Mouse (Mus musculus) lung, embryonic 14.5 days (tissue): ENCODE results near the gene Vav1. TPM values are rescaled to one million over a fixed set of nuclear protein-coding genes. Genes with fewer than 3 reads are reported as not detected.

ENCODE experiments used
- ATAC-seq: fragments of 200-750 bp; cut with Nextera tagmentation; 2 replicates; pipeline ENCODE4 v1.8.0; 2017; ENCODE audit warnings: mild to moderate bottlenecking, moderate TSS enrichment, moderate library complexity; ENCODE audit not compliant: insufficient read depth
- DNase-seq: peaks from one replicate; pipeline ENCODE4 v3.0.0-alpha.2; 2015
- H3K27ac ChIP-seq: fragments of 300-500 bp; sonication (generic); 2 replicates; pipeline ENCODE4 v1.5.1; 2014; ENCODE audit warnings: low read depth, mild to moderate bottlenecking, moderate library complexity
- H3K27me3 ChIP-seq: fragments of 300-500 bp; sonication (generic); 2 replicates; pipeline ENCODE4 v1.6.1; 2014; ENCODE audit warnings: low read length, control low read depth; ENCODE audit not compliant: insufficient read depth
- H3K36me3 ChIP-seq: fragments of 300-500 bp; sonication (generic); 2 replicates; pipeline ENCODE4 v1.6.1; 2014; ENCODE audit warnings: control low read depth; ENCODE audit not compliant: insufficient read depth
- H3K4me1 ChIP-seq: fragments of 300-500 bp; sonication (generic); 2 replicates; pipeline ENCODE4 v1.6.1; 2014; ENCODE audit warnings: antibody characterized with exemption, control low read depth; ENCODE audit not compliant: insufficient read depth
- H3K4me2 ChIP-seq: fragments of 300-500 bp; sonication (generic); 2 replicates; pipeline ENCODE4 v1.6.1; 2014; ENCODE audit warnings: mild to moderate bottlenecking
- H3K4me3 ChIP-seq: fragments of 300-500 bp; sonication (generic); 2 replicates; pipeline ENCODE4 v1.5.1; 2014; ENCODE audit warnings: low read depth, low read length
- H3K9ac ChIP-seq: fragments of 300-500 bp; sonication (generic); 2 replicates; pipeline ENCODE4 v1.6.1; 2014
- H3K9me3 ChIP-seq: fragments of 300-500 bp; sonication (generic); 2 replicates; pipeline ENCODE4 v1.6.1; 2016; ENCODE audit warnings: low read depth, low read length, control low read depth
- CTCF ChIP-seq: IDR thresholded peaks from 2 replicates; pipeline ENCODE4 v1.5.1; 2016; ENCODE audit warnings: antibody characterized with exemption, low read depth
- WGBS: fragments of 180-500 bp; shearing (Covaris S2); extraction: QIAGEN DNeasy Blood & Tissue Kit; methylation state at CpG from one replicate; pipeline ENCODE4 v1.1.7; 2014; 5-methylcytosine and 5-hydroxymethylcytosine counted together
- polyA plus RNA-seq: library from polyadenylated mRNA; unstranded; fragments of >200 nt; fragmentation: Nextera tagmentation; extraction: Ambion mirVana; gene quantifications from 2 replicates; pipeline ENCODE4 v1.2.1, GENCODE M21; 2014

The Vav1 gene
- polyA plus RNA-seq, 1 experiment from 2014 or later: 2.7 TPM

DNA sequence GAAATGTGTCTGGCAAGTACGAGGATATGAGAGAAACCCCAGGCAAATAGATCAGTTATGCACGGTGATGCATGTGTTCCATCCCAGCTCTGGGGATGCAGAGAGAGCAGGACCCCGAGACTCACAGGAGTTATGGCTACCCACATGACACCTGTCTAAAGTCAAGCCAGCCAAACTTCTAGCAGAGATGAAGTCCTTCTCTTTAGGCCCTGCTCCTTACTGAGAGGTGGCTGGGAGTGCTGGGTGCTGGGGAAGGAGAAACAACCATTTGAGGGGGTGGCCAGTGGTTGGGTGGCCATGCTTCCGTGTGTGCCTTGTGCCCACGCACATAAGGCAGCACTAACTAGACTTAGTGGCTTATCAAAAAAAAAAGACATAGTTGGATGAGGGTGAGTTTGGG, 71.3 kb downstream of the Vav1 start:
- no peaks in the 10 kb centered on the region for H3K9me3 ChIP-seq
- H3K9ac ChIP-seq: no peak overlapping the region
- no peak overlapping the region for H3K27ac ChIP-seq
- no peaks in the 10 kb centered on the region for H3K27me3 ChIP-seq
- no peaks in the 10 kb centered on the region for H3K36me3 ChIP-seq
- no peak for DNase-seq
- no peak overlapping the region for H3K4me3 ChIP-seq
- WGBS: 79% methylated on average over 5 of the region's 5 CpGs
- ATAC-seq: no peak
- H3K4me1 ChIP-seq: no peaks in the 10 kb centered on the region
- no peak for TF ChIP-seq CTCF
- no peak overlapping the region for H3K4me2 ChIP-seq

DNA sequence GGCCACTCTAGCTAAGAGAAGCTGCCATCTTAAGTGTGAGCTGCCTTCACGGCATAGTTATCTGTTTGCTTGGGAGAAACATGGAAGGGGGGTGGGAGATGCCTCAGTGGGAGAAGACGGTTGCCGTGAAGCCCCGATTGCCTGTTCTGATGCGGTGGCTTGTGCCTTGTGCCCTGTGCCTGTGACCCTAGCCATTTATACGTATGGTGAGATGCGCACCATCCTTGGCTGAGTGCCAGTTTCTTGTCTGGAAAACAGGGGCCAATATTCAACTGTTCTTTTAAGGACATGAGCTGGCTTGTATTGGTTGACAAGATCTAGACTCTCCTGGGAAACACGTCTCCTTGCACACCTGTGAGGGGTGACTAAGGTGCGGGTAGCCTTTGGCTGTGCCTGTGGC, 72.2 kb downstream of the Vav1 start:
- H3K36me3 ChIP-seq: no peaks in the 10 kb centered on the region
- H3K4me1 ChIP-seq: no peaks in the 10 kb centered on the region
- no peak overlapping the region for H3K9ac ChIP-seq
- WGBS: 89% methylated on average over 9 of the region's 9 CpGs
- no peak for TF ChIP-seq CTCF
- H3K9me3 ChIP-seq: no peaks in the 10 kb centered on the region
- no peak for ATAC-seq
- H3K27ac ChIP-seq: no peak overlapping the region
- DNase-seq: no peak
- H3K27me3 ChIP-seq: no peaks in the 10 kb centered on the region
- H3K4me2 ChIP-seq: no peak overlapping the region
- H3K4me3 ChIP-seq: no peak overlapping the region

DNA sequence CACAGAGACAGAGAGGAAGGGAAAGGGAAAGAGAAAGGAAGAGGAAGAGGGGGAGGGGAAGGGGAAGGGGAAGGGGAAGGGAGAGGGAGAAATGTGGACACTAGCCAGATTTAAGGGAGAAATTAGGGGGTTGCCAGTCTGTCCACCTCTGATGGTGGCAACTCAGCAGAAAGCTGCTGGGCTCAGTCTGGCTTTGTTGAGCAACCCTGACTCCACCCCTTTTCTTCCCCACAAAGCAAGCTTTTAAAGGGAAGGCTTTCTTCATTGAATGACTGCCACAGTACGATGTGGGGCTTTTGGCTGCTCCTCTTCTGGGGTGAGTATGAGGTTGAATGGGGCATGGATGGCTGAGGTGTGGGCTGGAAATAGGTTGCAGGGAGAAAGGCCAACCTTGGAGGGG, 79.5 kb downstream of the Vav1 start, which contains the start of gene Adgre1:
Gene Adgre1 (plus strand): TSS at position 251 of the 400 bp plus-strand sequence.
- Histone ChIP-seq H3K9ac (no peak within 1 kb of the TSS), H3K27me3 (no peaks in the 10 kb centered on the region), H3K4me2 (no peak within 1 kb of the TSS), H3K27ac (no peak within 1 kb of the TSS), H3K9me3 (no peaks in the 10 kb centered on the region), H3K36me3 (no peaks in the 10 kb centered on the region), H3K4me3 (no peak within 1 kb of the TSS), H3K4me1 (no peaks in the 10 kb centered on the region)
- DNase-seq (peak; percentile 6), ATAC-seq (no peak)
- 45% methylated on average over 1 of the region's 1 CpGs for WGBS
- TF ChIP-seq CTCF: no peak

DNA sequence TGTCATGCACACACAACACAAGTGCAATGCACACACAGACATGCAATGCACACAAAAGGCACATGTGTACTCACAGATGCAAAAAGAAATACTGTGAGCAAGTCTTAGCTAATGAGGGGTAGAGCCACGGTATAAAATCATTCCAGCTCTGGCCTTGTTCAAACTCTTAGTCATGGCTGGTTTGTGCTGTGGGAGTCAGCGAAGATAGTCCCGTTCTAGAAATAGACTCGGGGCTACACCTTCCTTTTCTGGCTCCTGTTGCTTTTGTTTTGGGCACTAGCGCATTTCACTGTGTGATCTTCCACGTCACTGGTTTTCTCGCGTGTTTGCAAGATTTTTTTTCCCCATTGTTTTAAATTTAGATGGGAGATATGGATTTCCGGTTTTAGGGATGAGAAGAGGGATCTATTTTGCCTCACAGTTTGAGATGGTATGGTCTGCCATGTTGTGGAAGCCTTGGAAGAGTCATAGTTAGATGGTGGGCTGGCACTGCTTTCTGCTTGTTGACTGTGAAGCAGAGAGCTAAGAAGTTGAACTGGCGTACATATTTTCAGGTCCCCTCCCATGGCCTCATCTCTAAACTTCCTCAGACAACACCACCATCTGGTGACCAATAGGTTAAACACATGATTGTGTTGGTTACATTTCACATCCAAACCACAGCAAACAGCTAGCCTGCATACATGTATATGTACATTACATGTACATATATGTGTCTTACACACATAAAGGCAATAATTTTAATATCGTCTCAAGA, 80.8 kb downstream of the Vav1 start:
- H3K9ac ChIP-seq: no peak overlapping the region
- ATAC-seq: no peak
- H3K4me2 ChIP-seq: no peak overlapping the region
- no peaks in the 10 kb centered on the region for H3K9me3 ChIP-seq
- no peak for DNase-seq
- no peaks in the 10 kb centered on the region for H3K27me3 ChIP-seq
- no peak overlapping the region for H3K4me3 ChIP-seq
- H3K36me3 ChIP-seq: no peaks in the 10 kb centered on the region
- no peak overlapping the region for H3K27ac ChIP-seq
- no peaks in the 10 kb centered on the region for H3K4me1 ChIP-seq
- WGBS: 76% methylated on average over 11 of the region's 11 CpGs
- no peak for TF ChIP-seq CTCF

Other genes starting within 250 kb of the Vav1 start
- gene Khsrp, start 247.6 kb upstream of the Vav1 start, polyA plus RNA-seq: 60.8 and 69.4 TPM in 2 replicates
- 0.15 and 0.16 TPM in 2 replicates for gene Slc25a41, start 237.4 kb upstream of the Vav1 start, polyA plus RNA-seq
- gene Crb3, start 220.0 kb upstream of the Vav1 start, polyA plus RNA-seq: 38.6 and 41.3 TPM in 2 replicates
- gene Slc25a23, start 219.2 kb upstream of the Vav1 start, polyA plus RNA-seq: 8.4 and 10.3 TPM in 2 replicates
- 3.4 and 4.6 TPM in 2 replicates for gene Dennd1c, start 200.6 kb upstream of the Vav1 start, polyA plus RNA-seq
- 20.3 and 22.9 TPM in 2 replicates for gene Tubb4a, start 191.3 kb upstream of the Vav1 start, polyA plus RNA-seq
- 8.1 and 8.5 TPM in 2 replicates for gene Tnfsf9, start 173.8 kb upstream of the Vav1 start, polyA plus RNA-seq
- not detected in 2 replicates for gene Cd70, start 129.3 kb upstream of the Vav1 start, polyA plus RNA-seq
- 0.16 and 0.46 TPM in 2 replicates for gene Tnfsf14, start 84.9 kb upstream of the Vav1 start, polyA plus RNA-seq
- 0.64 and 0.67 TPM in 2 replicates for gene C3, start 51.0 kb upstream of the Vav1 start, polyA plus RNA-seq
- 30.8 and 33.9 TPM in 2 replicates for gene Gpr108, start 30.7 kb upstream of the Vav1 start, polyA plus RNA-seq
- gene Trip10, start 29.6 kb upstream of the Vav1 start, polyA plus RNA-seq: 39.9 and 40.3 TPM in 2 replicates
- 5.6 and 6.2 TPM in 2 replicates for gene Adgre1, start 79.6 kb downstream of the Vav1 start, polyA plus RNA-seq